Mouse (Mus musculus): Measurements from ENCODE around the gene Pygm.
A peak's percentile ranks its signal among the peaks of the same experiment; 100 is the strongest.

Pygm gene

DNA sequence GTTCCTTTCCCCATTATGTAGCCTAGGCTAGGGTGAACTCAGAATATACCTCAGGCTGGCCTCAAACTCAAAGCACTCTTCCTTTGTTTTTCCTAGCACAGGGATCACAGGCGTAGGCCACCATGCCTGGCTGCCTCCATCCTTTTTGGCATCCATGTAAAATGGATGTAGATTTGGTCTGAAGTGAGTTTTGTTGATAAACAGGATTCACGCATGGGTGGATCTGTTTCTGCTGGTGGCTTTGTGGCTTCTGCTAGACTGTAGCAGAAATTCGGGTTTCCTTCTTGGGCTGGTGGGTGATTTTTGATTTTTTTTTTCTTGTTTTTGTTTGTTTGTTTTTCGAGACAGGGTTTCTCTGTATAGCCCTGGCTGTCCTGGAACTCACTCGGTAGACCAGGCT lies 25.7 kb downstream of the Pygm start:
- DNase-seq (ENCODE audit: low spot score): no peak

DNA sequence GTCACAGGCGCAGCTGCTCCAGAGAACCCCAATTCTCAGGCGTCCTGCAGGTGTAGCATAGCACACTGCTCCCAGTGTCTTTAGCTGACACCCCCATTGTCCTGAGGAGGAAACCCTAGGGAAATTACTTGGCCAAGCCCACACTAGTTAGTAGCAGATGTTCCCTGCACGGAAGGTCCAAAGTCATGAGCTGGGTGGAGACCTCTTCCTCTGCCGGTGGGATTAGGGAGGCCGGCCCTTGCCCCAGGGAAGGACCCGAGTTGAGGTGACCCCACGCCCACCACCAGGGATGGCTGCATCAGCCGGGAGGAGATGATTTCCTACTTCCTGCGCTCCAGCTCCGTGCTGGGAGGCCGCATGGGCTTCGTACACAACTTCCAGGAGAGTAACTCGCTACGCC lies 28.6 kb downstream of the Pygm start:
- no peak for DNase-seq (ENCODE audit: low spot score)

DNA sequence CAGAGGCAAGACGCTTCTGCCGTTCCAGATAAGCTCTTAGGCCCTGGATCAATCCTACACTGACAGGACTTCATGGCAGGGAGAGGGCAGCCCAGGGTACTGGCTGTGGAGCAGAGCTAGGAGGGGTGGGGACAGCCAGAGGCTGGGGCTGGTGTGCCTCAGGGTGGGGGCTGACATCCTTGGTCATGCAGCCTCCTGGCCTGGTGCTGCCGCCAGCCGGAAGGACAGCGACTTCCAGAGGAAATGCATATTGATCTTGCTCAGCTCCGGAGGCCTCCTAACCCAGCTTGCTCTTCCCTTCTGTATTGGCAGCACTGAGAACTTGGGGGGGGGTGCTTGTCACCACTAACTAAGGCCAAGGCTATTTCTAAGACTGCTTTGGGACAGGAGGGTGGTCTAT lies 31.3 kb downstream of the Pygm start:
- DNase-seq (ENCODE audit: low spot score): no peak

DNA sequence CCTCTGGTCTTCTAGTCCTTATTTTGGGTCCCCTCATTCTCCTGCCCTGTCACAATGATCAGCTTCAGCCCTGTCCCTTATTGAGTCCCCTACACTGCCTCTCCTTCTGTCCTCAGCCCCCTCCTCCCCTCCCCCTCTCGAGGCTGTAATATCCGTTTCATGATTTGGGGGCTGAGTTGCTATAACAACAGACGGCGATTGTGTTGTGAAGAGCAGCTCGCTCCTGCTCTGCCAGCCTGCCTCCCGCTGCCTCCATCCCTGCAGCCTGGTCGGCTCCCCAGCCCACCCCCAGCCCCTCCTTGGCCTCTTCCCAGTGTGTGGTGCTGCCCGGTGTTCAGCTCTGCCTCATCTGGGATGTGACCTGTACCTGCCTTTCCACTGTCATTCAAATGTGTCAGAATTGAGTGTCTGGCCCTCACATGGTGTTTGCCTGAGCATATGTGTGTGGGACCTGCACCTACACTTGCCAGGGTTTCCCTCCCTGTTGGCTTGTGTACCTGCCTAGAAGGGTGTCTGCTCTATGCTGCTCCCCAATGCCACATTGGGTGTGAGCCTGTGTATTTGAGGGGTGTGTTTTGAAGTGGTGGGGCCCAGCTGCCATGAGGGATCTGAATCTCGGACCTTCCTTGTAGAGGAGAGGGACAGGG lies 32.0 kb downstream of the Pygm start:
- DNase-seq (ENCODE audit: low spot score): no peak

DNA sequence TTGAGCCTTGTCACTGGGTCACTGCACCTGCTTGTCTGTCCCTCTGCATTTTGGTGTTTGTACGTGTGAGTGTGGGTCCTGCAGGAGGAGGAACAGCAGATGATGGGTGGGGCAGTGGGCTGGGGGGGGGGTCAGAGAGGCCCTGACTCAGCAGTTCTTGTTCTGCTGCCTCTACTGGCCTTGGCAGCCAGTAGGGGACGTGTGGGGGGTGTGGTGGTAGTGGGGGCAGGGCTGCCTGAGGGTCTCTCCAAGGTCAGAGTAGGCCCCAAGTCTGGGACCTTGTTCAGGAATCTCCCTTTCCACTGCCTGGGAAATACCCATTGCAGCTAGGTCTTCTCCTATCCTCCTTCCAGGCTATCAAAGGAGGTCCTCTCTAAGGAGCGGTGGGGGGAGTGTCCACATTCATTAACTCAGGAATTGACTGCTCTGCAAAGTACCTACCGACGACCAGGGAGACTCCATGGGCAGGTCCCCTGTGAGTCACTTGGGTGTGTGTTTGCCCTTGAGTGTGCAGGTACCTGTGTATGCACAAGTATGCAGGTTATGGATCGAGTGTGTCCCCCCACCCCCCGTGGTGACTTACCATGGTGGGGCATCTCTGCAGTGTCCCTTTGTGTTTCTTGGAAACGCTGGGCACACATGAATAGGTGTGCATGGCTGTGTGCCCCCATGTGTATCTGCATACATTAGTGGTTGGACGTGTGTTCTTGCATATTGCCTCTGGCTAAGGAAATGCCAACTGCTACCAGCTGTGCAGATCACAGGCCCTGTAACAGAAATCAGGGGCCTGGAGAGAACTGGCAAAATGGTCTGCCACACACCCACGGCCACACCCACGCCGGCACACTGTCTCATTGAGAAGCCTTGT lies 32.9 kb downstream of the Pygm start:
- no peak for DNase-seq (ENCODE audit: low spot score)

DNA sequence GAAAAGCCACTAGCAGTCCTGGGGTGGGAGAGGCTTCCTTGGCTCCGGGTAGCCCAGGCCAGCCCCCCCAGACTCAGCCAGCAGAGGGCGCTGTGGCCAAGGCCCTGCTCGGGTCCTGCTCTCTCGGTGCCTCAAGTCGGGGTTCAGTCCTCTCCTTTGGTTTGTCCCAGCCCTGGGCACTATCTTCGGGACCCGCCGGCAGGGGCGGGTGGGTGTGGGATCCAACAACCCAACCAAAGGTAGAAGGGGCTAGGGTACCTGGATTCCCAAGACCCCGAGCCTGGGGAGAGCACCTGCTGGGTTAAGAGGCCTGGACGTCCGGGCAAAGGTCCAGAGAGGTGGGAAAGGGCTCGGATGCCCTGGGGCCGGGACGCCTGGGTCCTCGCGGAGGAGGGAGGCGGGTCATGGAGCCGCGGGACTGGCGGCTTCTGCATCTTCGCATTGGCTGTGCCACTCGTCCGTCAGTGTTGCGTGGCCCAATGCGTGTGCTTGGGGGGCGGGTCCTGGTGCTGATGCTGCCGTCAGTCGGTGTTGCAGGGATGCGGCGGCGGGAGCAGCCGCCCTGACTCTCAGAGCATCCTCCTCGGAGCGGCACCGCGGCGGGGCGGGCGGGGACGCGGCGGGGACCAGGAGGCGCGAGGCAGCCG lies 34.2 kb downstream of the Pygm start, which contains the start of gene Nrxn2:
Gene Nrxn2, plus strand, starts transcription at position 499 of the 647 bp plus-strand sequence.
- peak; percentile 86 for DNase-seq (ENCODE audit: low spot score)

DNA sequence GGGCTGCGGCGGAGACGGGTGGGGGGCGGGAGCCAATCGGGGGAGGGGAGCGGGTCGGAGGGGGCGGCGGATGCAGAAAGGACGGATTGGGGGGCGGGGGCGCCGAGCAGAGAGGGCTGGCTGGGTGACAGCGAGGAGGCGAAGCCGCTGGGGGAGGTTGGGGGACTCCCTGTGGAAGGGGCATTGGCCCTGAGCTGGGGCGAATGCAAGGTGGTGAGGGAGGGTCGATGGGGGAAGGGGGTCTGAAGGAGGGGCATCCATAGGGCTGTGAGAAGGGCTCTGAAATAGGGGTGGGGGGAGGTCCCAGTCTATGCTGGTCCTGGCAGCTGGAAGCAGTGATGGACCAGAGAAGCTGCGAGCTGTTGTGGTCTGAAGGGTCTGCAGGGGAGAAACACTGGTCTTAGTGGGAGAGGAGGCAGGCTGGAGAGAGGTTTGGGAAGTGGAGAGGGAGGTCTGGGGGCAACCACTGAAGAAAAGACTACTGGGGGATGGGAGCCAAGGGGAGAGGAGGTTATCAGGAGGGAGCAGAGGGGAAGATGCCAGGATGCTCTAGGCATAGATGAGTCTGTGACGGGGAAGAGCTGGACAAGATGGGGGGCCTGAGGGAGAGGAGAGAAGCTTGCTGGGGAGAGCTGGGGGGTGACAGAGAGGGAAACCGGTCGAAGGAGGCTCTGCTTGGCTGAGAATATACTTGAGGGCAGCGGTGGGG lies 34.9 kb downstream of the Pygm start:
- DNase-seq (ENCODE audit: low spot score): no peak

DNA sequence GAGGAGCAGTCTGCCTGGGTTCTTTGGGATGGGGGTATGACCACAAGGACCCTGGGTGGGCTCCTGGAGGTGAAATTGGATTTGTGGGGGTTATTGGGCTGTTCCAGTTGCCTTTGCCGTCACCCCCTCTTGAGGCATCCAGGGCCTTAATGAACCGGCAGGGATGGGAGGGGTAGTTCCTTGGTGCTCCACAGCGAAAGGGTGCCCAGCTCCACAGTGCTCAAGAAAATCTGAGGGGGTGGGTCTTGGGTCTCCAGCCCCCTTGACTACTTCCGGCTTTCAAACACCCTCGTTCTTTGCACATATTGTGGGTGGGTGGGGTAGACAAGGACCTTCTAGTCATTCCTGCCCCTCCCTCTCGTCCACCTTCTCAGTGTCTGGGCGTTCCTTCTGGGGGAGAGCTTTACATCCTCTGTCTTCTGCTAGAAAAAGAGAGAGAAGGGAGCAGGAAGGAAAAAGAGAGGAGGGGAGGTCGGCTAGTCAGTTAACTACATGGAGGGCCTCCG lies 35.7 kb downstream of the Pygm start:
- DNase-seq (ENCODE audit: low spot score): no peak

DNA sequence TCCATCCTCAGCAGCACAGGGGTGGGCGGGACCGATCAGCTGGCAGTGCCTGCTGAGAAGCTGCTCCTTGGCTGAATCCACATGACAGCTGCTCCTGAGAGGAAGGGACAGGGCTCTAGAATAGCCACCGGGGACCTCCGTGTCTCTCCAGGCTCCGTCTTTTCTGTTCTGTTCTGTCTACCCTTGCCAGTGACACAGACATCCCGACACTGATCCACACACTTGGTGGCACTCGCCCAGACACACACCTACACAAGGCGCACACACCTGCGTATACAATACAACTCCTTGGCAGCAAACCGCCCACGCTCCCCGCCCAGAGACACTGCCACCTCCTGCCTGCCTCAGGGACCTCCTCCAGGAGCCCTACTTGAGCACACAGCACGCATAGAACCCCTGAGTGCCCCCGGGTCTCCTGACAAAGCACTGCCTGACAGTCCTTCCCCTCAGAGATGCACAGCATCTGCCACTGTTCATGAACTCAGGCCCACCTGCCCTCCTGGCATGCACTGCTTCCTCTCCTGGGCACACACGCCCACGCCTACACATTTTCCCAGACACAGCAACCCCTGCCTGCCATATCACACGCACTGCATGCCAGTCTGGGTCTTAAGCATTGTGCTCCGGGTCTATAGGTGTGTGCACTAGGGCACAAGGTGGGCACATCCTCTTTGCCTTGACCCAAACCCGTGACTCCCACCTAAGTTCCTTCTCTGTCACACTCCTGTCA lies 36.4 kb downstream of the Pygm start:
- no peak for DNase-seq (ENCODE audit: low spot score)

DNA sequence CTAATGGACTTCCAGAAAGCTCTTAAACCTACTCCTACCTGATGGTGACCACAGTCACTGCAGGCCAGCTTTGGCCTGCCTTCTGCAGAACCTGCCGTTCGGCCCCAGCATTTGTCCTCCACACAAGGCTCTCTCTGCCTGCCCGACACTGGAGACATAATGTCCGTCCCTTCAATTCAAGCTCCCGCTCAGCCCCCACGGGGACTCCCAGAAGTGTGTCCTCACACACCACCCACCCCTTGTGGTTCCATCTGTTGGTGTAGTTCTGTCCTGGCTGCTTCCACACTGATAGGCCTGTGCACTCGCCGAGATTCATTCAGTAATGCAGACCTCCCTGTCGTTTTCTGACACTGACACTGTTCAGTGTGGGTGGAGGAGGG lies 37.0 kb downstream of the Pygm start:
- DNase-seq (ENCODE audit: low spot score): no peak

DNA sequence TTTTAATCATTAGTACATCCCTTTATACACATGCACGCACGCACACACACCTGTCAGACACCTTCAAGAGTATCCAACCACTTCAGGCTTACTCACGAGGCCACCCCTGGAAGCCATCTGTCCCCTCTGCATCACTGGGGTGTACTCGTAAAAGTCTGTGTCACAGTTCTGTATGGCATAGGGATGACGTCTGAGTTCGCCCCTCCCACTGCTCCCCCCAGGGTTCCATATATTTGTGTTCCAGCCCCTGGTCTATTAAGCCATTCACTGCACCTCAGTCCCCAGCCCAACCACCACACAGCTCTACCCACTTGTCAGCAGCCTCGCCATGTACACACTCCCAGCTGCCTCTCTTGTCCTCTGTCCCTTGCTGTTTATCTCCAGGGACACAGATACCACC lies 37.8 kb downstream of the Pygm start:
- DNase-seq (ENCODE audit: low spot score): no peak

DNA sequence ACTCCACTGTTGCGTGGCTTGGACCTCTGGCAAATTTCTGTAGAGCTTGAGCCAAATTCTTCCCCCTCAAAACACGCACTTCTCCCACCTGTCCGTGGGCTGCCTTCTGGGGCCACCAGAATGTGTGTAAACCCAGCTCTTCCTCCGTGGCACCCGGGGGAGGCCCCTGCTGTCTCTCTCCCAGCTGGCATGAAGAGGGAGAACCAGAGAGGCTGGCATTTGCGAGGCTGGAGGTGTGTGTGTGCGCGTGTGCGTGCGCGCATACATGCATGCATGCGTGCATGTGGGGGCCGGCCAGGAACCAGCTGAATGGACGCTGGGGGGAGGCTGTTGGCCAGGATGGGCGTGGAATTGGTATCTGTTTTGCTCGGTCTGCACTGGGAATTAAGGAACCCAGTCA lies 39.0 kb downstream of the Pygm start:
- no peak for DNase-seq (ENCODE audit: low spot score)

DNA sequence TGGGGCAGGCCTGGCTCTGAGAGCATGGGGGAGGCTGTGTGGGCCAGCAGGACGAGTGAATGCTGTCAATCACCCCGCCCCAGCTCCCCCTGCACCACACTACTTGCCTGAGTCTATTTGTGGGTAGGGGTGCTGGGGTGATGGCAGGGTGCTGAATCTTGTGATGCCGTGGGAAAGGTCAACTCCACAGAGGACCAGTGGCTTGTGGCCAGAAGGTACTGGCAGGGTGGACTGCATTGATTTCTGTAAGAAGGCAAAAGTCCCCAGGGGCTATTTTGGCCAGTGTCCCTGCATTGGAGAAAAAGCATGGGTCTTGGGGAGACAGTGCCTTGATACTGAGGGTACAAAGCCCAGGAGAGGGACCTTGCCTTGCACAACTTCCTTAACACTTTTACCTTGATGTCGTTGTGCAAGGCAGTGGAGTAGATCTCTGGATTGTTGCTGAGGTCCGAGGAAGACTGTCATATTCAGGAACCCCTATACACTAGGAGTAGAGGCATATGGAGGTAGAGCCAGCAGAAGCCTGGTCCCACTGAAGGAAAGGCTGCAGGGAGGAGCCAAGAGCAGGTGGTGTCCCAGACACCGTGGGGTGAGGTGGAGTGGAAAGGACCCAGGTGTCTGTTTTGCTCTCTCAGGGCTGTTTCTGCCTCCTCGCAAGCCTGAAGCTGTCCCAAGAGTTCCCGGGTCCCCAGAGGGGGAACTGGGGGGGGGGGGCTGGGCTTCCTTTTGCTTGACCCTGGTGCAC lies 40.1 kb downstream of the Pygm start:
- DNase-seq (ENCODE audit: low spot score): no peak

DNA sequence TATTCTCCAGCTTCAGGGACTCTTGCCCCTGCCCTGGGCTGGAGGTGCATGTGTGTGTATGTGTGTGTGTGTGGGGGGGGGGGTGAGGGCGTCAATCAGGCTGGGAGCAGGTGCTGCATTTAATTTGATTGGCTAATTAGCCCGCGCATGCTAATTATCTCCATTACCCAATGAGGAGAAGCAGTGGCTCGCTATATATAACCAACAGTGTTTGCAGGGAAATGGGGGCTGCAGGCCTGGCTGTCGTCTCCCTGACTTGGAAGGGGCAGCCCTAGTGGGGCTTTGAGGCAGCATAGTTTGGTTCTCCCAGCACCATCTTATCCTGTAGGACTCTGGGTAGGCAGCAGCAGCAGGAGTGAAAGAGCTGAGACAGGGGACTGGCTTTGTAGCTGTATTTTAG lies 41.4 kb downstream of the Pygm start:
- no peak for DNase-seq (ENCODE audit: low spot score)

DNA sequence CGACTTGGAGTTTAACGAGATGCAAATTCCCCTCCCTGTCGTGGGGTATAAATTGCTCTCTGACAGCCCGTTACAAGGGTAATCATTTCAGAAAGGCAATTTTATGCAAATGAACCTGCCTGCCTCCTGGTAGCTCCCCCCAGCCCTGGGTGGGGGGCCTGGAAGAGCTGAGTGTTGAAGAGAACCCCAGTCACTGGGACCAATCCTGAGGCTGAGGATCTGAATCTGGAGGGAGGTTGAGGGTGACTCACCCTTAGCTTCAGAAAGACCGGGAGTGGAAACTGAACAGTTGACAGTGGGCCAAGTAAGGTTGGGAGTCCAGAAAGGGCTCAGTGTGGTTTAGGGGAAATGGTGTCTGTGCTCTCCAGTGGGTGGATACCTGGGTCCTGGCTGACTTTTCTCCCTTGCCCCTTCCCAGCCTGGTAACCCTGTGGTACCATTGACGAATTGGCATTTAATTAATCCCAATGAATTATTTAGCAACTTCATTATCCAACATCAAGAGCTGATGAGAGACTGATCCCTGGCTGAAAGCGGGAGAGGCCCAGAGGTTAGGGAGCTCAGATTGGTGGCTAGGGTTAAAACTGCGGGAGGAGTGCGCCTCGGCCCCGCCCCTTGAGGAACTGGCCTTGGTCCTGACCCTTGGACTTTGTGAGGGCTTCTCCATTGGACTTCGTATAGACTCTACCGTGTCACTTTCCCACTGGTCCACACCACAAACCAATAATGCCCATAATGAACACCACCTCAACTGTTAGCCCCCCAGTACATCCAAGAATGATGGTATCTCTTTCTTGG lies 42.7 kb downstream of the Pygm start:
- peak; percentile 61 for DNase-seq (ENCODE audit: low spot score)

DNA sequence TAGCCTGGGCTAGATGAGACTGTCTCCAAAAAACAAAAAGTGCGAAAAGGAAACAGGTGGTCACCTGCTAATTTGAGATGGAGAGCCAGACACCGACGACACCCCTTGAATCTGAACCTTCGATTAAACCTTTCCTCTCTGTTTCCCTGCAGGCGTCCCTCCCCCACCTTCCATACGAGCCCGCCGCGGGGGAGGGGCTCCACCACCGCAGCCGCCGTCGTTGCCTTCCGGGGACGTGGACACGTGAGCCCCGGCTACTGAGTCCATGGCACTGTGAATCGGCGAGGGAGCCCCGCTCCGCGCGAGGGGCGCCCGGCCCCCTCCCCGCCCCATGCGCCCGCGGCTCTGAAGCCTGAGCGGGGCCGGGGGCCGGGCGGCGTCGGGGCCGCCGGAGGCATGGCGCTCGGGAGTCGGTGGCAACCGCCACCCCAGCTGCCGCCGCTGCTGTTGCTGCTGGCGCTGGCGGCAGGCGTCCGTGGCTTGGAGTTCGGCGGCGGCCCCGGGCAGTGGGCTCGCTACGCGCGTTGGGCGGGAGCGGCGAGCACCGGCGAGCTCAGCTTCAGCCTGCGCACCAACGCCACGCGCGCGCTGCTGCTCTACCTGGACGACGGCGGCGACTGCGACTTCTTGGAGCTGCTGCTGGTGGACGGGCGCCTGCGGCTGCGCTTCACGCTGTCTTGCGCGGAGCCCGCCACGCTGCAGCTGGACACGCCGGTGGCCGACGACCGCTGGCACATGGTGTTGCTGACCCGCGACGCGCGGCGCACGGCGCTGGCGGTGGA lies 43.6 kb downstream of the Pygm start:
- peak; percentile 54 for DNase-seq (ENCODE audit: low spot score)

DNA sequence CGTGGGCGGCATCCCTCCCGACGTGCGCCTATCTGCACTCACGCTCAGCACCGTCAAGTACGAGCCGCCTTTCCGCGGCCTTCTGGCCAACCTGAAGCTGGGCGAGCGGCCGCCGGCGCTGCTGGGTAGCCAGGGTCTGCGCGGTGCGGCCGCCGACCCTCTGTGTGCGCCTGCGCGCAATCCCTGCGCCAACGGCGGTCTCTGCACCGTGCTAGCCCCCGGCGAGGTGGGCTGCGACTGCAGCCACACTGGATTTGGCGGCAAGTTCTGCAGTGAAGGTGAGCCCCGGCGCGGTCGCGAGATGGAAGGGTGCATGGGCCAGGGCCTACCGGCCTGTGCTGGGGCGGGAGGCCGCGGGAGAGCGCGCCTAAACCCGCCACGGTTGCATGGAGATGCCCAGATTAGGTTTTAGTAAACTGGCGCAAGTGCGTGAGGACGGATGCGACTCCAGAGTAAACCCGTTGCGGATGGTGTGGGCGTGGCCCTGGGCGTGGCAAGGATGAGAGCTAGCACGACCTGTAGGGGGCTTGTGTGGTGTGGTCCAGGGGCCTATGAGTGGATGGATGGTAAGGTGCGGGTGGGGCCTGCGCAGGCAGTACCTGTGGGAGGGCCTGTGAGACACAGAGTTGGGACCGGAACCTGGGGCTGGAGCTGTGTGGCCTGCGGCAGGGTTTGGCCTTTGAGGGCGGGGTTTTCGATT lies 44.5 kb downstream of the Pygm start:
- no peak for DNase-seq (ENCODE audit: low spot score)

DNA sequence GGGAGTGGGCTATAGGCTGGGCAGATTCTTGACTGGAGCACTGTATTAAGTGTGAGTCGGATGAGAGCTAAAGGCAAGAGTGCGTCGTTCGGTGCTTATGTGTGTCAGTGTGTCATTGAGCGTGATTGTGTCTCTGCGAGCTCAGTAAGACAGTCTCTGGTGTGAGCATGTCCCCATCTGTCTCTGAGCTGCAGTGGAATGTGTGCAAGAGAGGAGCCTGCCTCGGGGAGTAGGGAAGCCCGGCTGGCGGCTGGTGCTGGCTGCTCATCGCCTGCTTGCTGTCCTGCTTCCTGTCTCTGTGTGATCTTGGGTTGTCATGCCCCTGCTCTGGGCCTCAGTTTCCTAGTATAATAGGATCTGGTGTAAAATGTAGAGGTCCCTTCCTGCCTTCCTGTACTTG lies 58.8 kb downstream of the Pygm start:
- no peak for DNase-seq (ENCODE audit: low spot score)
